Mouse (Mus musculus): ENCODE measurements around the gene Arl8b.

The Arl8b gene

GRCm38 (mm10) chr6:108782526-108783183 lies at the start of gene Arl8b:
Gene Arl8b, plus strand, starts transcription at chr6:108783099.
- DNase-seq, result peak; percentile 96 to 99

GRCm38 (mm10) chr6:108735910-108736750 lies 46.8 kb upstream of the Arl8b start:
- DNase-seq, result peak; percentile 75 to 90

- no peak for DNase-seq
Observed at GRCm38 (mm10) chr6:108738463-108739203, 44.3 kb upstream of the Arl8b start.

- DNase-seq, result no peak
Observed at GRCm38 (mm10) chr6:108740579-108740978, 42.3 kb upstream of the Arl8b start.

GRCm38 (mm10) chr6:108743730-108744129 lies 39.2 kb upstream of the Arl8b start:
- no peak for DNase-seq

GRCm38 (mm10) chr6:108751324-108751723 lies 31.6 kb upstream of the Arl8b start:
- no peak for DNase-seq

- no peak for DNase-seq
Observed at GRCm38 (mm10) chr6:108752395-108752794, 30.5 kb upstream of the Arl8b start.

- DNase-seq, result no peak
Observed at GRCm38 (mm10) chr6:108753536-108753935, 29.4 kb upstream of the Arl8b start.

GRCm38 (mm10) chr6:108754376-108754775 lies 28.5 kb upstream of the Arl8b start:
- DNase-seq, result no peak

GRCm38 (mm10) chr6:108755936-108756335 lies 27.0 kb upstream of the Arl8b start:
- DNase-seq, result no peak

GRCm38 (mm10) chr6:108758997-108759697 lies 23.8 kb upstream of the Arl8b start:
- DNase-seq, result no peak

GRCm38 (mm10) chr6:108759698-108760039 lies 23.2 kb upstream of the Arl8b start:
- peak; percentile 44 to 71 for DNase-seq

- DNase-seq, result no peak
Observed at GRCm38 (mm10) chr6:108770880-108771279, 12.0 kb upstream of the Arl8b start.

- peak; percentile 81 to 96 for DNase-seq
Observed at GRCm38 (mm10) chr6:108772913-108773312, 10.0 kb upstream of the Arl8b start.

GRCm38 (mm10) chr6:108773480-108773879 lies 9.4 kb upstream of the Arl8b start:
- no peak for DNase-seq

GRCm38 (mm10) chr6:108776274-108776673 lies 6.6 kb upstream of the Arl8b start:
- no peak for DNase-seq

- DNase-seq, result no peak
Observed at GRCm38 (mm10) chr6:108777560-108778287, 5.2 kb upstream of the Arl8b start.

- DNase-seq, result no peak
Observed at GRCm38 (mm10) chr6:108778399-108778798, 4.5 kb upstream of the Arl8b start.

- peak in 1 of 2 experiments; percentile 14 for DNase-seq
Observed at GRCm38 (mm10) chr6:108781865-108782264, 1.0 kb upstream of the Arl8b start.

- peak; percentile 37 to 57 for DNase-seq
Observed at GRCm38 (mm10) chr6:108783184-108783881, 434 bp downstream of the Arl8b start.

- peak in 1 of 2 experiments; percentile 18 for DNase-seq
Observed at GRCm38 (mm10) chr6:108784056-108784455, 1.2 kb downstream of the Arl8b start.
